Mouse (Mus musculus) adrenal gland, adult 2 months (tissue): ENCODE measurements around the gene Gm32717. TPM values are rescaled to one million over a fixed set of nuclear protein-coding genes. Genes with fewer than 3 reads are reported as not detected.
"Not testable (repeated sequence)": the region's sequence is repeated elsewhere in the genome, so short reads cannot be mapped to it uniquely, and the experiment has no call there.

Experiments used
- DNase-seq: peaks from one replicate; pipeline ENCODE4 v3.0.0; 2021
- long read RNA-seq: library from polyadenylated mRNA; stranded (forward); transcript quantifications from one replicate; pipeline ENCODE4 v2.0.0, GENCODE M21; 2021
- polyA plus RNA-seq: library from polyadenylated mRNA; depleted of rRNA; stranded (reverse); fragments of >200 nt; gene quantifications from 2 replicates; pipeline ENCODE4 v1.2.3, GENCODE M21; 2012; rRNA removed
- total RNA-seq, 2 experiments: library from RNA; stranded (reverse); gene quantifications; 2 replicates each; pipeline ENCODE4 v1.2.3; 2021

Gm32717 gene
- total RNA-seq (under 1 TPM; 0.37 to 0.48 TPM), polyA plus RNA-seq (not detected in 2 replicates)
- long read RNA-seq, result 0 reads

DNA sequence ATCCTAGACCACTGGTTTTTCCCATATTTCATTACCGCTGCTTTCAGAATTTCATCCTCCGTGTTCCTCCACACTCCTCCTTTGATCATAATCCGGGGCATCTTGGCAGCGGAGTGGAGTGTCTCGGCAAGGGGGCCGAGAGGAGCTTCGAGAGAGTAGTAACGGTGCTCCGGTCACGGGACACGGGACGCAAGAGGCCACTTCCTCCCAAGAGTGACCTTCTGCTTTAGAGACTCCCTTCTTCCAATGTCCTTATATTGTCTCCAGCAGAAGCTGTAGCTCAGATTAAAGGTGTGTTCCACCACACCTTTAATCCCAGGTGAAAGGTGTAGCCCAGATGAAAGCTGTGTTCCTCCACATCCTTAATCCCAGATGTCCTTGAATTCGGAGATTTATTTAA is at the start of gene Gm32717:
TSS of gene Gm32717 (minus strand) at position 101 of the 400 bp plus-strand sequence.
- DNase-seq, result not testable (repeated sequence)

- not testable (repeated sequence) for DNase-seq
Observed at GRCm38 (mm10) chr10:118283016-118283415, 42.4 kb upstream of the Gm32717 start.

DNA sequence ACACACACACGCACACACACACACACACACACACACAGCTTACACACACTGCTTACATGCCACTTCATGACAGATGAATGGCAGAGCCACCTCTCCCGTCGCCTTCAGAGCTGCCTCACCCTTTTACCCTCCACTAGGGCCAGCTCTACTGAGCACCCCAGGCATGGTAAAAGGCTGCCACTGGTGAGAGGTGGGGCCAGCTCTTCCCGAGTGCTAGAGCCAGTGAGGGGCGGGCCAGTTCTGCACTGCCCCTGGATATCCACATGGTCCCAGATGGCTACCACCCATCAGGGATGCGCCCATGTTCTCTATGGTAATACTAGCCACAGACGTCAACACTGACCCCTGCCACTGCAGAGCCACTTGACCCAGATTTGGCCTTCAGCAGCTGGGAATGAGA is 42.0 kb upstream of the Gm32717 start:
- not testable (repeated sequence) for DNase-seq

- not testable (repeated sequence) for DNase-seq
Observed at GRCm38 (mm10) chr10:118278069-118278468, 37.5 kb upstream of the Gm32717 start.

DNA sequence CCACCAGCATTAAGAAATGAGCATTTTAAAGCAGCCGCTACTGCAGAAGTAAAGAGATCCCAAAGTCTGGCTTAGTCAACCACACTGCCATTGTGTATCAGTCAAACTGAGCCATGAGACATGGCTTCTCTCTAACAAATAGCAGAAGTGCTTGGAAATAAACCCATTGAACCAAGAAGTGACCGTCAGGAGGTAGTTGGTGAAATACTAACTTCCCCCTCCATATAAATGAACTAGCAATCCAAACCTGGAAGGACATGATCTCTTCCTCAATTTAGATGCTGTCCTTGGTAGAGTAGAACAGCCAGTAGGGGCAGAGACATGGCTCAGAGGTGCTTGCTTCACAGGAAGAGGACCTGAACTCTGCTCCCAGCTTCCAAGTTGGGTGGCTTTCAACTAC is 30.8 kb upstream of the Gm32717 start:
- DNase-seq, result not testable (repeated sequence)

- not testable (repeated sequence) for DNase-seq
Observed at GRCm38 (mm10) chr10:118268812-118269211, 28.2 kb upstream of the Gm32717 start.

- DNase-seq, result not testable (repeated sequence)
Observed at GRCm38 (mm10) chr10:118258388-118258787, 17.8 kb upstream of the Gm32717 start, which contains the start of gene Gm32802. Gene Gm32802, plus strand, starts transcription at chr10:118258688.

GRCm38 (mm10) chr10:118250852-118251295 is 10.3 kb upstream of the Gm32717 start:
- peak; percentile 24 for DNase-seq

GRCm38 (mm10) chr10:118249006-118249595 is 8.5 kb upstream of the Gm32717 start:
- peak; percentile 49 for DNase-seq

DNA sequence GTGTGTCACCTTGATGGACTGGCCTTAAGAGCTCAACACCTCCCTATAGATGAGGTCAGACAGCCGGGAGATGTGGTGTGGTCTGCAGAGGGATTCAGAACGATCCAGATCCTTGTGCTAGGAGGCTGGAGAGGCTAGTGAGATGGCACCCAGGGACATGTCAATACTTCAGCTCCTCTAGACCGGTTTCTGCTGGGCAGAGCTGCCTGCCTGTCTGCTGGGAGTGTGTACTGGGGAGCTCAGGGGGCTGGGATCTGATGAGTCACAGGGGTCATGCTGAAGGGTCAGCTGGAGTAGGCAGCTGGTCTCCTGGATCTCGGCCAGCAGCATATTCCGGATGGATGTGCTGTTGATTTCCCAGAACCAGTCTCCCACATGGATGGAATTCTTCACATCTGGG is 8.0 kb downstream of the Gm32717 start:
- DNase-seq, result not testable (repeated sequence)

- DNase-seq, result not testable (repeated sequence)
Observed at GRCm38 (mm10) chr10:118227629-118228028, 13.0 kb downstream of the Gm32717 start.

GRCm38 (mm10) chr10:118215719-118216393 is 24.7 kb downstream of the Gm32717 start:
- DNase-seq, result not testable (repeated sequence)

GRCm38 (mm10) chr10:118204642-118205041 is 35.9 kb downstream of the Gm32717 start, which contains the start of gene Il22:
Gene Il22, plus strand, starts transcription at chr10:118204942.
- no peak for DNase-seq

DNA sequence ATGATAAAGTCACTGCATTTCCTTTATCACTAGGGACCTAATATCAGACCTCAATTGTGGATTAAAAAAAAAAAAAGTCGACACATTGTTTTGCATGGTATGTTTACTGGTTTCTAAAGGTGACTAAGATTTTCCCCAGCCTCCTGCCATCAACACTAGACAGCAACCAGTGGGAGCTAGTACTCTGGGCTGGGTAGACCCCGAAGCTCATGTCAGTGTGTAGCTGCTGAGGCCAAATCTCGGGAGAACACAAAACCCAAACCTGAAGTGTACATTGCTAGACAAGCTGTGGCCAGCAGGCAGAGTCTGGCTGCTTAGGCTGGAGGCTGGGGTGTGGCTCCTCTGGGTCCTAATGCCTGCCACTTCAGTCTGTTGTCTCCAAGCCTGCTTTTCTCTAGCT is 45.4 kb downstream of the Gm32717 start:
- not testable (repeated sequence) for DNase-seq

Other genes starting within 250 kb of the Gm32717 start
- gene Mdm1, start 99.0 kb downstream of the Gm32717 start, total RNA-seq, result 10 to 100 TPM in 1 of 2 experiments, 1 to 10 TPM in 1; 8.0 to 16.3 TPM
- gene Mdm1, start 99.0 kb downstream of the Gm32717 start, polyA plus RNA-seq, result 1.8 and 2.3 TPM in 2 replicates
- not detected for gene Il22, start 35.8 kb downstream of the Gm32717 start, total RNA-seq
- not detected in 2 replicates for gene Il22, start 35.8 kb downstream of the Gm32717 start, polyA plus RNA-seq
- under 1 TPM; 0.37 to 0.48 TPM for gene Gm32802, start 17.9 kb upstream of the Gm32717 start, total RNA-seq
- gene Gm32802, start 17.9 kb upstream of the Gm32717 start, polyA plus RNA-seq, result not detected in 2 replicates
- gene Iltifb, start 54.3 kb upstream of the Gm32717 start, total RNA-seq, result not detected
- gene Iltifb, start 54.3 kb upstream of the Gm32717 start, polyA plus RNA-seq, result not detected in 2 replicates
- not detected for gene Gm9040, start 86.2 kb upstream of the Gm32717 start, total RNA-seq
- not detected in 2 replicates for gene Gm9040, start 86.2 kb upstream of the Gm32717 start, polyA plus RNA-seq
- gene Gm9044, start 91.6 kb upstream of the Gm32717 start, total RNA-seq, result not detected
- not detected in 2 replicates for gene Gm9044, start 91.6 kb upstream of the Gm32717 start, polyA plus RNA-seq
- gene Gm9045, start 97.1 kb upstream of the Gm32717 start, total RNA-seq, result not detected
- gene Gm9045, start 97.1 kb upstream of the Gm32717 start, polyA plus RNA-seq, result not detected in 2 replicates
- not detected for gene Gm9046, start 102.5 kb upstream of the Gm32717 start, total RNA-seq
- gene Gm9046, start 102.5 kb upstream of the Gm32717 start, polyA plus RNA-seq, result not detected in 2 replicates
- not detected for gene Gm9048, start 107.9 kb upstream of the Gm32717 start, total RNA-seq
- gene Gm9048, start 107.9 kb upstream of the Gm32717 start, polyA plus RNA-seq, result not detected in 2 replicates
- gene Gm9049, start 113.3 kb upstream of the Gm32717 start, total RNA-seq, result not detected
- gene Gm9049, start 113.3 kb upstream of the Gm32717 start, polyA plus RNA-seq, result not detected in 2 replicates
- not detected for gene Ifng, start 200.3 kb upstream of the Gm32717 start, total RNA-seq
- not detected in 2 replicates for gene Ifng, start 200.3 kb upstream of the Gm32717 start, polyA plus RNA-seq